Mouse (Mus musculus): ENCODE measurements around the gene Nrp2. TPM values are rescaled to one million over a fixed set of nuclear protein-coding genes. Genes with fewer than 3 reads are reported as not detected.

The Nrp2 gene
- polyA plus RNA-seq, 1 experiment from 2014 or later, result 20.5 TPM

- peaks cover 34% of the 10 kb centered on the region for H3K36me3 ChIP-seq (replicated peaks)
- H3K27ac ChIP-seq (replicated peaks), result peak overlapping the region; percentile 57; the same call in 1 of the 2 replicates
- 58% methylated on average over 3 of the region's 3 CpGs for WGBS
- peaks cover 9% of the 10 kb centered on the region; the same call in 1 of the 2 replicates for H3K27me3 ChIP-seq (replicated peaks; ENCODE audit: low read depth, poor library complexity, severe bottlenecking)
- H3K4me1 ChIP-seq, result peaks cover 83% of the 10 kb centered on the region
- 0 out of 2 replicates have a peak, but pooled peaks cover 5% of the 10 kb centered on the region for H3K9me3 ChIP-seq
- DNase-seq (ENCODE audit: low spot score), result no peak
- H3K4me3 ChIP-seq, result no peak overlapping the region
These were observed 17.1 kb downstream of the Nrp2 start for GRCm38 (mm10) chr1:62720176-62720575.

GRCm38 (mm10) chr1:62720727-62721705 lies 17.9 kb downstream of the Nrp2 start:
- Histone ChIP-seq H3K9me3 (0 out of 2 replicates have a peak, but pooled peaks cover 5% of the 10 kb centered on the region), H3K4me1 (peaks cover 80% of the 10 kb centered on the region), H3K4me3 (no peak overlapping the region), H3K27ac (replicated peaks) (peak overlapping the region; percentile 57; the same call in 1 of the 2 replicates), H3K27me3 (replicated peaks; ENCODE audit: low read depth, poor library complexity, severe bottlenecking) (peaks cover 9% of the 10 kb centered on the region; the same call in 1 of the 2 replicates), H3K36me3 (replicated peaks) (peaks cover 36% of the 10 kb centered on the region)
- WGBS, result 43% methylated on average over 13 of the region's 13 CpGs
- no peak for DNase-seq (ENCODE audit: low spot score)

GRCm38 (mm10) chr1:62721706-62722187 lies 18.7 kb downstream of the Nrp2 start:
- 68% methylated on average over 7 of the region's 7 CpGs for WGBS
- DNase-seq (ENCODE audit: low spot score), result no peak
- Histone ChIP-seq H3K36me3 (replicated peaks) (peaks cover 41% of the 10 kb centered on the region), H3K27me3 (replicated peaks; ENCODE audit: low read depth, poor library complexity, severe bottlenecking) (peaks cover 9% of the 10 kb centered on the region; the same call in 1 of the 2 replicates), H3K4me1 (peaks cover 77% of the 10 kb centered on the region), H3K4me3 (no peak overlapping the region), H3K27ac (replicated peaks) (peak overlapping the region; percentile 44; the same call in 1 of the 2 replicates), H3K9me3 (0 out of 2 replicates have a peak, but pooled peaks cover 5% of the 10 kb centered on the region)

- 65% methylated on average over 8 of the region's 8 CpGs for WGBS
- peak; percentile 54 for DNase-seq (ENCODE audit: low spot score)
- Histone ChIP-seq H3K36me3 (replicated peaks) (peaks cover 41% of the 10 kb centered on the region), H3K27ac (replicated peaks) (no peak overlapping the region), H3K27me3 (replicated peaks; ENCODE audit: low read depth, poor library complexity, severe bottlenecking) (peaks cover 9% of the 10 kb centered on the region; the same call in 1 of the 2 replicates), H3K4me1 (peaks cover 75% of the 10 kb centered on the region), H3K4me3 (no peak overlapping the region), H3K9me3 (0 out of 2 replicates have a peak, but pooled peaks cover 5% of the 10 kb centered on the region)
These were observed 19.4 kb downstream of the Nrp2 start for GRCm38 (mm10) chr1:62722526-62722925.

GRCm38 (mm10) chr1:62723891-62724290 lies 20.8 kb downstream of the Nrp2 start:
- 0 out of 2 replicates have a peak, but pooled peaks cover 5% of the 10 kb centered on the region for H3K9me3 ChIP-seq
- peaks cover 40% of the 10 kb centered on the region for H3K36me3 ChIP-seq (replicated peaks)
- DNase-seq (ENCODE audit: low spot score), result no peak
- H3K4me3 ChIP-seq, result no peak overlapping the region
- 69% methylated on average over 5 of the region's 5 CpGs for WGBS
- H3K27ac ChIP-seq (replicated peaks), result 0 out of 2 replicates have a peak overlapping the region, but pooled peaks have one; percentile 15
- peaks cover 73% of the 10 kb centered on the region for H3K4me1 ChIP-seq
- H3K27me3 ChIP-seq (replicated peaks; ENCODE audit: low read depth, poor library complexity, severe bottlenecking), result peaks cover 4% of the 10 kb centered on the region; the same call in 1 of the 2 replicates

GRCm38 (mm10) chr1:62724461-62725021 lies 21.5 kb downstream of the Nrp2 start:
- H3K36me3 ChIP-seq (replicated peaks), result peaks cover 34% of the 10 kb centered on the region
- H3K4me3 ChIP-seq, result no peak overlapping the region
- peaks cover 75% of the 10 kb centered on the region for H3K4me1 ChIP-seq
- 73% methylated on average over 6 of the region's 6 CpGs for WGBS
- 0 out of 2 replicates have a peak, but pooled peaks cover 5% of the 10 kb centered on the region for H3K9me3 ChIP-seq
- no peak for DNase-seq (ENCODE audit: low spot score)
- H3K27ac ChIP-seq (replicated peaks), result peak overlapping the region; percentile 15; the same call in 1 of the 2 replicates
- H3K27me3 ChIP-seq (replicated peaks; ENCODE audit: low read depth, poor library complexity, severe bottlenecking), result no peaks in the 10 kb centered on the region

GRCm38 (mm10) chr1:62725032-62725678 lies 22.1 kb downstream of the Nrp2 start:
- WGBS, result 83% methylated on average over 10 of the region's 10 CpGs
- Histone ChIP-seq H3K27me3 (replicated peaks; ENCODE audit: low read depth, poor library complexity, severe bottlenecking) (no peaks in the 10 kb centered on the region), H3K36me3 (replicated peaks) (peaks cover 31% of the 10 kb centered on the region), H3K9me3 (0 out of 2 replicates have a peak, but pooled peaks cover 5% of the 10 kb centered on the region), H3K27ac (replicated peaks) (no peak overlapping the region; the same call in 1 of the 2 replicates), H3K4me1 (peaks cover 75% of the 10 kb centered on the region), H3K4me3 (no peak overlapping the region)
- DNase-seq (ENCODE audit: low spot score), result no peak

- Histone ChIP-seq H3K4me1 (peaks cover 56% of the 10 kb centered on the region), H3K4me3 (no peak overlapping the region), H3K36me3 (replicated peaks) (peaks cover 22% of the 10 kb centered on the region), H3K27ac (replicated peaks) (no peak overlapping the region), H3K27me3 (replicated peaks; ENCODE audit: low read depth, poor library complexity, severe bottlenecking) (no peaks in the 10 kb centered on the region), H3K9me3 (0 out of 2 replicates have a peak, but pooled peaks cover 5% of the 10 kb centered on the region)
- DNase-seq (ENCODE audit: low spot score), result no peak
- WGBS, result 47% methylated on average over 4 of the region's 4 CpGs
These were observed 24.1 kb downstream of the Nrp2 start for GRCm38 (mm10) chr1:62727191-62727590.

- H3K9me3 ChIP-seq, result no peaks in the 10 kb centered on the region
- H3K4me3 ChIP-seq, result no peak overlapping the region
- WGBS, result 59% methylated on average over 6 of the region's 6 CpGs
- no peak for DNase-seq (ENCODE audit: low spot score)
- H3K27ac ChIP-seq (replicated peaks), result peak overlapping the region; percentile 46; the same call in 1 of the 2 replicates
- H3K4me1 ChIP-seq, result peaks cover 55% of the 10 kb centered on the region
- H3K36me3 ChIP-seq (replicated peaks), result peaks cover 12% of the 10 kb centered on the region
- no peaks in the 10 kb centered on the region for H3K27me3 ChIP-seq (replicated peaks; ENCODE audit: low read depth, poor library complexity, severe bottlenecking)
These were observed 25.3 kb downstream of the Nrp2 start for GRCm38 (mm10) chr1:62728421-62728820.

GRCm38 (mm10) chr1:62728926-62729325 lies 25.8 kb downstream of the Nrp2 start:
- 75% methylated on average over 9 of the region's 9 CpGs for WGBS
- no peaks in the 10 kb centered on the region for H3K9me3 ChIP-seq
- H3K4me3 ChIP-seq, result no peak overlapping the region
- H3K36me3 ChIP-seq (replicated peaks), result peaks cover 10% of the 10 kb centered on the region; the same call in 1 of the 2 replicates
- no peaks in the 10 kb centered on the region for H3K27me3 ChIP-seq (replicated peaks; ENCODE audit: low read depth, poor library complexity, severe bottlenecking)
- peak overlapping the region; percentile 19; the same call in 1 of the 2 replicates for H3K27ac ChIP-seq (replicated peaks)
- no peak for DNase-seq (ENCODE audit: low spot score)
- peaks cover 53% of the 10 kb centered on the region for H3K4me1 ChIP-seq

- Histone ChIP-seq H3K36me3 (replicated peaks) (peaks cover 10% of the 10 kb centered on the region; the same call in 1 of the 2 replicates), H3K27ac (replicated peaks) (peak overlapping the region; percentile 44), H3K4me1 (peaks cover 52% of the 10 kb centered on the region), H3K27me3 (replicated peaks; ENCODE audit: low read depth, poor library complexity, severe bottlenecking) (no peaks in the 10 kb centered on the region), H3K9me3 (no peaks in the 10 kb centered on the region), H3K4me3 (no peak overlapping the region)
- DNase-seq (ENCODE audit: low spot score), result no peak
- 45% methylated on average over 13 of the region's 13 CpGs for WGBS
These were observed 26.5 kb downstream of the Nrp2 start for GRCm38 (mm10) chr1:62729345-62730150.
